Mouse (Mus musculus) gastrocnemius, adult 2 months (tissue): ENCODE results near the gene Dera. TPM values are rescaled to one million over a fixed set of nuclear protein-coding genes. Genes with fewer than 3 reads are reported as not detected.
"Not testable (repeated sequence)": the region's sequence is repeated elsewhere in the genome, so short reads cannot be mapped to it uniquely, and the experiment has no call there.

Experiments used
- DNase-seq: peaks from one replicate; pipeline ENCODE4 v3.0.0; 2022
- H3K27ac ChIP-seq: fragments of 200-600 bp; 2 replicates; pipeline ENCODE4 v1.8.1; 2022; ENCODE audit warnings: mild to moderate bottlenecking
- H3K4me3 ChIP-seq: fragments of 200-600 bp; 2 replicates; pipeline ENCODE4 v1.8.1; 2022; ENCODE audit warnings: mild to moderate bottlenecking, moderate library complexity
- CTCF ChIP-seq: fragments of 200-600 bp; IDR thresholded peaks from 2 replicates; pipeline ENCODE4 v1.8.1; 2022; ENCODE audit warnings: antibody characterized with exemption, mild to moderate bottlenecking, moderate library complexity
- intact Hi-C: fragments of 180-260 bp; cut with DNase I; formaldehyde crosslinking; loops from one replicate; pipeline ENCODE4 v1.15.1; 2025
- long read RNA-seq, 2 experiments: library from polyadenylated mRNA; stranded (forward); transcript quantifications; one replicate each; pipeline ENCODE4 v2.0.0; 2021
- total RNA-seq, 2 experiments: library from RNA; stranded (reverse); gene quantifications; 2 replicates each; pipeline ENCODE4 v1.2.3; 2021

The Dera gene
- total RNA-seq, result 1 to 10 TPM; 6.3 to 9.5 TPM
- long read RNA-seq, experiment 1, transcript Dera-201 (9 exons, 1,729 nt), result major isoform, 5 of 5 reads
- long read RNA-seq, experiment 1, partial matches to known transcripts, result 0 of 5 reads
- long read RNA-seq, experiment 1, other reads (novel, unspliced or antisense), result 0 of 5 reads
- long read RNA-seq, experiment 2, transcript Dera-201 (9 exons, 1,729 nt), result major isoform, 6 of 9 reads
- long read RNA-seq, experiment 2, partial matches to known transcripts, result 0 of 9 reads
- long read RNA-seq, experiment 2, other reads (novel, unspliced or antisense), result 3 of 9 reads

DNA sequence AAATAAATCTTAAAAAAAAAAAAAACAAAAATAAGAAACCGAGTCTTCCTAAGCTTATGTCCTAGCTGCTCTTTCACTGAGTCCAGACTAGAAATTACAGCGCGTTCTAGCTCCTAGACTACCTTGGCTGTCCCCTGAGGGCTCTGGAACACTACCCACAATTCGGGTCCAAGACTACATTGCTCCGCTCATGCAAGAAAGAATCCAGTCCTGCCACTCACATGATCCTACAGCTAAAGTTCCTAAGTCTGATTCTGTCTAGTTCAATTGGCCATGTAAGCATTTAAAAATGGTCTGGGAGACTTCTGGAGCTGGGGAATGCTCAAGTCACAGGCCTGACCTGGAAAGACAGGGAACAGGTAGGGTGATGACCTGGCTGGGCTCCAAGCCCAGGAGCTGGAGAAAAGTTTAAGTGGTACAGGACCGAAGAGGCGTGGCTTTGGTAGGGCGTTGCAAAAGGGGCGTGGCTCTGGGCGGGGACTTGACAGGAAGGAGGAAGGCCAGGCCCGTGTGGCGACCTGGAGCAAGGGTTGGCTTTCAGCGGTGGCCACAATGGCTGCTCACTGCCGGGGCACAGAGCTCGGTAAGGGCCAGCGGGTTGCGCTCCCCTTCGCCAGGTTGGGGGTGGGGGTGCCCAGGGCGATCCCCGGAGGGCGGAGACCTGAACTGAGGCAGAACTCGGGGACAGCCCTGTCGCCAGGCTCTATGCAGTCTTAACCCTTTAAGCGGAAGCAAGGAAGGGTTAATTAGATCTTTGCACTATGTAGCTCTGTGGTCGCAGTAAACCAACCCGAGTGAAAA is at the start of gene Dera:
Gene Dera (plus strand): TSS at position 491 of the 801 bp plus-strand sequence.
- no peak for TF ChIP-seq CTCF
- peak; percentile 89 for DNase-seq
- Histone ChIP-seq H3K27ac (peak within 1 kb of the TSS; percentile 87), H3K4me3 (peak within 1 kb of the TSS; percentile 87)
- intact Hi-C loops, result no loop called here

DNA sequence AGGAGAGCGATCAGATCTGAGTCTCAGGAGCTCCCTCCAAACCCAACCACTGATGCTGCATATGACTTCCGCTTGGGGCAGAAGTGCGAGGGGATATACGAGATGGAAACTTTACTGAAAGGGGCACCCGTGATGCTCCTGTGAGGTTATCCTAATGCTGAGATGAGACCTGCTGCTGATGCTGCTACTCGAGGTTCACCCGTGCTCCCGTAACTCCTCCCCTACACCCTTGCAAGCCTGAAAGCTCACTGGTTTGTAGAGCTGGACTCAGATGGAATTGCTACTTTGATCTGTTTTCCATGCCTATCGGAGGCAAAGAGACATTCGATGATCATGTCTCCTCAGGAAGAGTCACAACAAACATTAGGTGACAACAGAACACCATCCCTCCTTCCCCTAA is 48.1 kb upstream of the Dera start:
- Histone ChIP-seq H3K27ac (no peak overlapping the region), H3K4me3 (no peak overlapping the region)
- DNase-seq, result no peak
- TF ChIP-seq CTCF, result no peak
- intact Hi-C loops, result no loop called here

DNA sequence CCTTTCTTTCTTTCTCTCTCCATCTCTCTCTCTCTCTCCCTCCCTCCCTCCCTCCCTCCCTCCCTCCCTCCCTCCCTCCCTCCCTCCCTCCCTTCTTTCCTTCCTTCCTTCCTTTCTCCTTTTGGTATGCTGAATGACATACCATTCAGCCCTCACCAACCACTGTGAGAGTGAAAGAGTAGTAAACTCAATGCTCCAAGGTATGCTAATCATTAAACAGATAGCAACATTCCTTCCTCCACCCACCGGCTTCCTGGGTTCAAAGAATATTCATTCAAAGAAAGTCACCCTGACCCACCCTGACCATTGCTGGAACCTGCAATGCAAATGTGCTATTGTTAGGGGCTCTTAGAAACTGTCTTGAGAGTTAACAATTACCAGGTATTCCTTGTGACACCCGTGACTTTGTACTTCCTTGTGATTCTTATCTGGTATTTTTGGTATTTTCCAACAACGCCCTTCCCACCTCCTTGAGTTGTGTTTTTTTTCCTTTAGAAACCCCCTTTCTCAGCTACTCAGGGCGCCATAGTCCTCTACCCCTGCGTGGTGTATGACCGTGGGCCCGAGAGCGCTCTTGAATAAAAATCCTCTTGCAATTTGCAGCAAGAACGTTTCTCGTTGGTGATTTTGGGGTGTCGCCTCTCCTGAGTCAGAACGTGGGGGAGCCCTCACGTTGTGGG is 45.5 kb upstream of the Dera start:
- H3K4me3 ChIP-seq, intact Hi-C loops: not testable (repeated sequence)

DNA sequence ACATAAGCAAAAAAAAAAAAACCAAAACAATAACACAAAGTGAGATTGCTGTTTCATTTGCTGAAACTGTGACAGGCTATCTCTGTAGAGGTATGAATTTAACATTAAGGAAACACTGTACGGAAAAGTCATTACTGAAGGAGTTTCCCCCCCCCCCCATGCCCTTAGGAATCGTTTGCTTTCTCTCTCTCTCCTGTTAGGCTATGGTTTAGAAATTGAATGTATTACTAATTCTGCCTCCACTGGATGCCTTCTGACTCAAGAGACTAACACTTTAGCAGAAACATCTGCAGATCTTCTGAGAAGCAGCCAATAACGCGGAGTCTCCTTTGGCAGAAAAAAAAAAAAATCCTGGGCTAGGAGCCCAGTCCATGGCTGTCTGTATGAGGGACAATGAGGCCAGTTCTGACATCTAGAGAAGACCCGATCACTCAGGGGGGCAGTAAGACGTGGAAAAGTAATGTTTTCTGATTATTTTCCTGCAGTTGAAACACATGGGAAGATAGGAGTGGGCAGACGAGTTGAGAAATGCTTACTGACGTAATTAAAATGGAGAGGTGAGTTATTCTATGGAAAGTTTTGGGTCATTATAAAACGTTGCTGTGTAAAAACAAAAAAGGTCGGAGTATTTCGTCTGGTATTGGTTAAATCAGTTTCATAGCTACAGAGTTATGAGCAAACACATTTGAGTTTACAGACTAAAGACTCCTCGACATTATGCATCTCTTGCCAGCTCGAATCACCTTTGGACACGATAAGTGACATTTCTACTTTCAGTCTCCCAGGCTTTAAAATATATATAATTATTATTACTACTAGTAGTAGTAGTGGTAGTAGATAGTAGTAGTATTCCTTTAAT is 43.9 kb upstream of the Dera start:
- DNase-seq, result no peak
- intact Hi-C loops, result no loop called here
- TF ChIP-seq CTCF, result no peak
- 0 out of 2 replicates have a peak overlapping the region, but pooled peaks have one; percentile 23 for H3K4me3 ChIP-seq
- H3K27ac ChIP-seq, result no peak overlapping the region

More for the DNA sequence above, 45.5 kb upstream of the Dera start:
- not testable (repeated sequence) for DNase-seq, H3K27ac ChIP-seq

DNA sequence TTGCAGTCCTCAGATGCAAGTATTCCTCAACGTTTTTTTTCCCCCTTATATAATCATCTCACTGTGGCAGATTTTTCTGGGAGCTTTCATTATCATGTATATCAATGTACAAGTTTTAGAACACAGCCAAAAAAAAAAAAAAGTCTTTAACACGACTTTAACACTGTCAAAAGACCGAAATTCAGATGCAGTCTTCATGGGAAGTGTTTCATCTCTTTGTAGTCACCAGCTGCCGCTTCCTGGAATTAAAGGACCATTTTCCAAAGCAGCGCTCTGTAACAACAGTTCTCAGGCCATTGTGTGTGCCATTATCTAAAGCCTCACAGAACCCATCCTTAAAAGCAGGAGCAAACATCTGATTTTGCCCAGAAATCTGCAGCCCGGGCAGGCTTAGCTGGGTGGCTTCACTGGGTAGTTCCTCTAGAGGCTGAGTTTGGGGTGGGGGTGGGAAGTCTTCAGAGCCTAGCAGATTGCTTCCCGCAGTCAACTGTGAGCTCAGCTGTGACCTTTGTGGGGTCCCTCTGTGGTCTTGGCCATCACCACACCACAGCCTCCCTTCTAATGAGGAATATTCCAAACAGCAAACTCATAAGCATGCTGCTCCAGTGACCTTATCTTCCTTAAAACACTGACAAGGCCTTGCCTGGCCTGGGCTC is 41.6 kb upstream of the Dera start:
- H3K27ac ChIP-seq, result no peak overlapping the region
- no peak for TF ChIP-seq CTCF
- DNase-seq, result no peak
- no peak overlapping the region for H3K4me3 ChIP-seq
- intact Hi-C loops, result no loop called here

DNA sequence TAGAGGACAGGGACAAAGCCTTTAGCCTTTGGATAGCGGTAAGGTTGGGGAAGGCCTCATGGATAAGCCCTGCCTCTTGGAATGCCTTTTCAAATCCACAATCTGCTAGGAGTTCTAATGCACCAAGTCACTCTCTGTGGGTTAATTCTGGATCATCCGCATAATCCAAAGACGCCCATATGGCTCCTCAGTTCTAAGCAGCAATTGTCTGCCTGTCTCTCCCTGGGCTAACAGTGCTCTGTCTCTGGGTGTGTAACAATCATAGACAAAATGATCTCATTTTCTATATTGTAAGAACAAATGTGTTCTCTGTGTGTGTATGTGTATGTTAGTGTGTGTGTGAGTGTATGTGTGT is 41.1 kb upstream of the Dera start:
- no peak for DNase-seq
- intact Hi-C loops, result no loop called here
- TF ChIP-seq CTCF, result no peak
- H3K4me3 ChIP-seq, result no peak overlapping the region
- no peak overlapping the region for H3K27ac ChIP-seq

DNA sequence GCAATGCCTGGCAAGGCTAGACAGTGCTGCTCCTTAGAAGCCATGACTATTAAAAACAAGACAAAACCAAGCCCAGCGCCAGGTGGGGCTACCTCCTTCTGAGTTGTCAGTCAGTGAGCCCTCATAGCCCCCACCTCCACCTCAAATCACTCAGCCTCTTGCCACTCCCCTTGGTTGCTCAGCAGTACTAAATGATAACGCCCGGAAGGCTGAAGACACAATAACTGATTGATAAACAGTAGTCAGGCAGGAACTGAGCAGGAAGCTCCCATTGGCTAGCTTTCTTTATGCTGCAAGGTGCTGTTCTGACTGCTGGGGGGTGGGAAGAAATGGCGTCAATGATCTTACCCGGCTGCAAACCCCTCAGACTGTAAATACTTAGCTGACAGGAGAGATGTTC is 37.5 kb upstream of the Dera start:
- no peak for TF ChIP-seq CTCF
- intact Hi-C loops, result no loop called here

DNA sequence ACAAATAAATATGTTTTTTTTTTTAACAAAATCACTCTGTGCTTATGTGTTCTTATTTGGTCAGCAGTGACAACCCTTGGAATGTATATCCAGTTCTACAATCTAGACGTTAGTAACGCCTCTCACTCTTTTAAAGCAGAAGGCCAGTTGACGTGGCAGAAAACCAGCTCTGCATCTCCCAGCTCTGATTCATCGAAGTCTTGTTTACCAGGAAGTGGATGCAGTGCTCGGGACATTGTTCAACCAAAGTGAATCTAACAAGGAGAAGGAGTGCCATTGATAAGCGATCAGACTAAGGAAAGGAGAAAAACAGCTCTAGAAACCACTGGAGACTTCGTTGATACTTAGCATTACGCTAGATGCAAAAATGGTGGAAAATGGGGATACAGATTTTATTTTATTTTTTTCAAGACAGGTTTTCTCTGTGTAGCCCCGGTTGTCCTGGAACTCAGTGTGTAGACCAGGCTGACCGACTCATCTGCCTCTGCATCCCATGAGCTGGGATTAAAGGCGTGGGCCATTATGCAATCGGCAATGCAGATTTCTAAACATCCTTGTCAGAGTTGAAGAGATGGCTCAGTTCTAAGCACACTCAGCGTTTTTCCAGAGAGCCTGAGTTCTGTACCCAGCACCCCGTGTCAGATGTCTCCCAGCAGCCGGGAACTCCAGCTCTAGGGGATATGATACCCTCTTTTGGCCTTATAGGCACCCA is 32.0 kb upstream of the Dera start:
- TF ChIP-seq CTCF, result no peak
- DNase-seq, result no peak
- Histone ChIP-seq H3K27ac (no peak overlapping the region), H3K4me3 (no peak overlapping the region)
- intact Hi-C loops, result loop anchor here (5.0 to 10.0 kb wide), 3 partner anchors 60 to 168 kb away; no protein-coding TSS in a partner anchor

More for the DNA sequence above, 37.5 kb upstream of the Dera start:
- no peak overlapping the region for H3K27ac ChIP-seq
- H3K4me3 ChIP-seq, result no peak overlapping the region
- DNase-seq, result no peak

DNA sequence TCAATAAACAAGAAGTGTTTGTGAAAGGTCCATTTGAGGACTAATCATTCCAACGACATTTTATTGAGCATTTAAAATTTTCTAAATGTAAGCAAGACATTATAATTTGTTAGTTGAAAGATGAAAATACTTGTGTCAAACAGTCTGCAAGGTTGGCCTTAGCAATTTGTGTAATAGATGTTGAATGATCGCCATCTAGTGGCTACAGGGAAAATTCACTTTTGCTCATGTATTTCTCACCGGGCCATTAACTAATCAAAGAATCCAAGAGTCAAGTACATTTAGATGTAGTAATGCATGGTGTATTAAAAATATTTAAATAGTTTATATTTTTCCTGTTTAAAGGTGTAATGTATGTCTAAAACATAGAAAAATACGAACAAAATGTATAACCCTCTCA is 30.4 kb upstream of the Dera start:
- peak; percentile 78 for TF ChIP-seq CTCF

DNA sequence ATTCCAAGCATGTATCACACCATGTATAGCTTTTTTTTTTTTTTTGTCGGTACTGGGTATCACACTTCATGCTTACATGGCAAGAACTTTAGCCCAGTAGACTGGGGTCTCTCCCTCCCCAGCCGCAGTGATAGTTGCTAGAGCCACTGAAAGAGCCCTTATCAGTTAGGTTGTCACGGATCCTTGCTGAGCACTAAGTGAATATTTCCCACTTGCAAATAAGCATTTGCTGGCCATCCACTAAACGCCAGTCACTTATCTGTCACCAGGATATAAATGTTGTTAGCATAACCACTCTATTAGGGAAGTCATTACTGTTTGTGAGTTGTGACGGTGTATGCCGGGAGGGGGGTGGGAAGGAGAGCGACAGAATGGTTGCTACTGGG is 19.9 kb upstream of the Dera start:
- no peak for TF ChIP-seq CTCF
- intact Hi-C loops, result no loop called here
- no peak for DNase-seq
- Histone ChIP-seq H3K27ac (peak overlapping the region; percentile 90), H3K4me3 (peak overlapping the region; percentile 86)

More for the DNA sequence above, 30.4 kb upstream of the Dera start:
- Histone ChIP-seq H3K4me3 (no peak overlapping the region), H3K27ac (no peak overlapping the region)
- no peak for DNase-seq
- intact Hi-C loops, result loop anchor here (1.0 to 10.0 kb wide), 4 partner anchors 62 to 269 kb away; no protein-coding TSS in a partner anchor
